Mouse (Mus musculus): ENCODE results near the gene Chmp1a. TPM values are rescaled to one million over a fixed set of nuclear protein-coding genes. Genes with fewer than 3 reads are reported as not detected.
A peak's percentile ranks its signal among the peaks of the same experiment; 100 is the strongest.
"Not testable (repeated sequence)": the region's sequence is repeated elsewhere in the genome, so short reads cannot be mapped to it uniquely, and the experiment has no call there.

The Chmp1a gene
- 64.1 and 66.0 TPM in 2 replicates for polyA plus RNA-seq (2011; ENCODE audit: insufficient read depth, insufficient read length, low read depth, missing spikeins)

GRCm38 (mm10) chr8:123212321-123213117 is at the start of gene Chmp1a, which contains the start of gene Spata33:
Gene Chmp1a (minus strand): TSS chr8:123212763.
Gene Spata33 (plus strand): TSS chr8:123212832.
- H3K4me3 ChIP-seq (ENCODE audit: low read depth, low read length) = peak within 1 kb of the TSS; percentile 89
- no peaks in the 10 kb centered on the region for H3K27me3 ChIP-seq (ENCODE audit: control insufficient read depth, insufficient read depth, low read length, poor library complexity, severe bottlenecking)
- peak within 1 kb of the TSS; percentile 10; the same call in 1 of the 2 replicates for H3K27ac ChIP-seq (ENCODE audit: insufficient read depth, low read length)
- no peaks in the 10 kb centered on the region for H3K4me1 ChIP-seq (ENCODE audit: control insufficient read depth, insufficient read depth, low read length)
- TF ChIP-seq POLR2A (IDR thresholded peaks at IDR 0.05; ENCODE audit: insufficient read depth, low read length) (peak; percentile 27), CTCF (IDR thresholded peaks at IDR 0.05; ENCODE audit: low read depth, low read length) (peak; percentile 59), EP300 (IDR thresholded peaks at IDR 0.05; ENCODE audit: insufficient read depth, low read depth, low read length) (0 out of 2 replicates have a peak, but pooled peaks have one; percentile 4)
- peak within 1 kb of the TSS; percentile 99 for H3K9ac ChIP-seq (ENCODE audit: low read depth, poor library complexity, severe bottlenecking)
- H3K9me3 ChIP-seq (replicated peaks; ENCODE audit: control insufficient read depth, insufficient read depth, low read length, poor library complexity, severe bottlenecking) = no peaks in the 10 kb centered on the region
- peaks cover 4% of the 10 kb centered on the region; the same call in 1 of the 2 replicates for H3K36me3 ChIP-seq (ENCODE audit: control insufficient read depth, insufficient read depth, low read length, poor library complexity, severe bottlenecking)

- not testable (repeated sequence) for H3K27ac ChIP-seq (ENCODE audit: insufficient read depth, low read length); H3K36me3 ChIP-seq (ENCODE audit: control insufficient read depth, insufficient read depth, low read length, poor library complexity, severe bottlenecking); H3K9ac ChIP-seq (ENCODE audit: low read depth, poor library complexity, severe bottlenecking); H3K4me1 ChIP-seq (ENCODE audit: control insufficient read depth, insufficient read depth, low read length); H3K4me3 ChIP-seq (ENCODE audit: low read depth, low read length); H3K27me3 ChIP-seq (ENCODE audit: control insufficient read depth, insufficient read depth, low read length, poor library complexity, severe bottlenecking); H3K9me3 ChIP-seq (replicated peaks; ENCODE audit: control insufficient read depth, insufficient read depth, low read length, poor library complexity, severe bottlenecking)
Measured at GRCm38 (mm10) chr8:123257593-123257992, 45.0 kb upstream of the Chmp1a start.

- no peak overlapping the region for H3K27ac ChIP-seq (ENCODE audit: insufficient read depth, low read length)
- H3K36me3 ChIP-seq (ENCODE audit: control insufficient read depth, insufficient read depth, low read length, poor library complexity, severe bottlenecking) = peaks cover 3% of the 10 kb centered on the region
- TF ChIP-seq POLR2A (IDR thresholded peaks at IDR 0.05; ENCODE audit: insufficient read depth, low read length) (no peak), CTCF (IDR thresholded peaks at IDR 0.05; ENCODE audit: low read depth, low read length) (no peak), EP300 (IDR thresholded peaks at IDR 0.05; ENCODE audit: insufficient read depth, low read depth, low read length) (no peak)
Measured at GRCm38 (mm10) chr8:123257114-123257513, 44.6 kb upstream of the Chmp1a start.

GRCm38 (mm10) chr8:123255170-123255569 is 42.6 kb upstream of the Chmp1a start:
- no peaks in the 10 kb centered on the region for H3K27me3 ChIP-seq (ENCODE audit: control insufficient read depth, insufficient read depth, low read length, poor library complexity, severe bottlenecking)
- H3K27ac ChIP-seq (ENCODE audit: insufficient read depth, low read length) = no peak overlapping the region
- no peak for TF ChIP-seq POLR2A (IDR thresholded peaks at IDR 0.05; ENCODE audit: insufficient read depth, low read length)
- TF ChIP-seq CTCF (IDR thresholded peaks at IDR 0.05; ENCODE audit: low read depth, low read length) = no peak
- TF ChIP-seq EP300 (IDR thresholded peaks at IDR 0.05; ENCODE audit: insufficient read depth, low read depth, low read length) = no peak
- no peaks in the 10 kb centered on the region for H3K9me3 ChIP-seq (replicated peaks; ENCODE audit: control insufficient read depth, insufficient read depth, low read length, poor library complexity, severe bottlenecking)
- H3K36me3 ChIP-seq (ENCODE audit: control insufficient read depth, insufficient read depth, low read length, poor library complexity, severe bottlenecking) = peaks cover 3% of the 10 kb centered on the region
- 0 out of 2 replicates have a peak overlapping the region, but pooled peaks have one; percentile 14 for H3K4me3 ChIP-seq (ENCODE audit: low read depth, low read length)
- peak overlapping the region; percentile 98 for H3K9ac ChIP-seq (ENCODE audit: low read depth, poor library complexity, severe bottlenecking)
- H3K4me1 ChIP-seq (ENCODE audit: control insufficient read depth, insufficient read depth, low read length) = no peaks in the 10 kb centered on the region

More at GRCm38 (mm10) chr8:123257114-123257513, 44.6 kb upstream of the Chmp1a start:
- no peak overlapping the region for H3K4me3 ChIP-seq (ENCODE audit: low read depth, low read length)
- H3K9ac ChIP-seq (ENCODE audit: low read depth, poor library complexity, severe bottlenecking) = no peak overlapping the region
- no peaks in the 10 kb centered on the region for H3K27me3 ChIP-seq (ENCODE audit: control insufficient read depth, insufficient read depth, low read length, poor library complexity, severe bottlenecking)
- H3K4me1 ChIP-seq (ENCODE audit: control insufficient read depth, insufficient read depth, low read length) = no peaks in the 10 kb centered on the region
- no peaks in the 10 kb centered on the region for H3K9me3 ChIP-seq (replicated peaks; ENCODE audit: control insufficient read depth, insufficient read depth, low read length, poor library complexity, severe bottlenecking)

GRCm38 (mm10) chr8:123254099-123254885 is 41.7 kb upstream of the Chmp1a start, which contains the start of the genes Zfp276 and Vps9d1:
Gene Zfp276 (plus strand): TSS chr8:123254195.
Gene Vps9d1 (minus strand): TSS chr8:123254348.
- H3K4me3 ChIP-seq (ENCODE audit: low read depth, low read length) = peak within 1 kb of the TSS; percentile 91
- H3K4me1 ChIP-seq (ENCODE audit: control insufficient read depth, insufficient read depth, low read length) = no peaks in the 10 kb centered on the region
- no peaks in the 10 kb centered on the region for H3K27me3 ChIP-seq (ENCODE audit: control insufficient read depth, insufficient read depth, low read length, poor library complexity, severe bottlenecking)
- H3K27ac ChIP-seq (ENCODE audit: insufficient read depth, low read length) = no peak within 1 kb of the TSS
- H3K36me3 ChIP-seq (ENCODE audit: control insufficient read depth, insufficient read depth, low read length, poor library complexity, severe bottlenecking) = peaks cover 3% of the 10 kb centered on the region
- H3K9me3 ChIP-seq (replicated peaks; ENCODE audit: control insufficient read depth, insufficient read depth, low read length, poor library complexity, severe bottlenecking) = no peaks in the 10 kb centered on the region
- TF ChIP-seq POLR2A (IDR thresholded peaks at IDR 0.05; ENCODE audit: insufficient read depth, low read length) (no peak), CTCF (IDR thresholded peaks at IDR 0.05; ENCODE audit: low read depth, low read length) (no peak), EP300 (IDR thresholded peaks at IDR 0.05; ENCODE audit: insufficient read depth, low read depth, low read length) (no peak)
- H3K9ac ChIP-seq (ENCODE audit: low read depth, poor library complexity, severe bottlenecking) = peak within 1 kb of the TSS; percentile 98

All from ES-Bruce4 (cell line).